Mouse (Mus musculus): ENCODE data around the gene Rxfp3. TPM values are rescaled to one million over a fixed set of nuclear protein-coding genes. Genes with fewer than 3 reads are reported as not detected.
A peak's percentile ranks its signal among the peaks of the same experiment; 100 is the strongest.
"Not testable (repeated sequence)": the region's sequence is repeated elsewhere in the genome, so short reads cannot be mapped to it uniquely, and the experiment has no call there.

Rxfp3 gene
- polyA plus RNA-seq, 1 experiment = not detected

GRCm38 (mm10) chr15:11003791-11004190 lies 34.0 kb downstream of the Rxfp3 start:
- H3K4me3 ChIP-seq (ENCODE audit: control insufficient read depth, low read depth, low read length) = no peak overlapping the region

GRCm38 (mm10) chr15:11000421-11000820 lies 37.4 kb downstream of the Rxfp3 start, which contains the start of gene Slc45a2:
Slc45a2 (plus strand) TSS chr15:11000721.
- Histone ChIP-seq H3K27ac (ENCODE audit: control insufficient read depth, insufficient read depth, low read depth, low read length) (no peak within 1 kb of the TSS), H3K4me3 (ENCODE audit: control insufficient read depth, low read depth, low read length) (peak within 1 kb of the TSS; percentile 1), H3K4me1 (ENCODE audit: control insufficient read depth, insufficient read depth, low read length) (peaks cover 5% of the 10 kb centered on the region), H3K27me3 (ENCODE audit: control insufficient read depth, insufficient read depth, low read length) (no peaks in the 10 kb centered on the region), H3K36me3 (ENCODE audit: control insufficient read depth, insufficient read depth, low read length) (no peaks in the 10 kb centered on the region)
- TF ChIP-seq CTCF (IDR thresholded peaks at IDR 0.05; ENCODE audit: control insufficient read depth, insufficient read depth, insufficient replicate concordance, low read depth, low read length) (no peak), POLR2A (IDR thresholded peaks at IDR 0.05; ENCODE audit: control insufficient read depth, low read depth, low read length) (no peak)

More at GRCm38 (mm10) chr15:11003791-11004190, 34.0 kb downstream of the Rxfp3 start:
- TF ChIP-seq CTCF (IDR thresholded peaks at IDR 0.05; ENCODE audit: control insufficient read depth, insufficient read depth, insufficient replicate concordance, low read depth, low read length) (no peak), POLR2A (IDR thresholded peaks at IDR 0.05; ENCODE audit: control insufficient read depth, low read depth, low read length) (no peak)
- Histone ChIP-seq H3K27ac (ENCODE audit: control insufficient read depth, insufficient read depth, low read depth, low read length) (no peak overlapping the region), H3K4me1 (ENCODE audit: control insufficient read depth, insufficient read depth, low read length) (peaks cover 5% of the 10 kb centered on the region), H3K27me3 (ENCODE audit: control insufficient read depth, insufficient read depth, low read length) (no peaks in the 10 kb centered on the region), H3K36me3 (ENCODE audit: control insufficient read depth, insufficient read depth, low read length) (no peaks in the 10 kb centered on the region)

GRCm38 (mm10) chr15:10999832-11000231 lies 38.0 kb downstream of the Rxfp3 start:
- Histone ChIP-seq H3K27me3 (ENCODE audit: control insufficient read depth, insufficient read depth, low read length) (no peaks in the 10 kb centered on the region), H3K4me1 (ENCODE audit: control insufficient read depth, insufficient read depth, low read length) (peaks cover 5% of the 10 kb centered on the region), H3K36me3 (ENCODE audit: control insufficient read depth, insufficient read depth, low read length) (no peaks in the 10 kb centered on the region), H3K27ac (ENCODE audit: control insufficient read depth, insufficient read depth, low read depth, low read length) (no peak overlapping the region), H3K4me3 (ENCODE audit: control insufficient read depth, low read depth, low read length) (no peak overlapping the region)
- TF ChIP-seq CTCF (IDR thresholded peaks at IDR 0.05; ENCODE audit: control insufficient read depth, insufficient read depth, insufficient replicate concordance, low read depth, low read length) = no peak
- no peak for TF ChIP-seq POLR2A (IDR thresholded peaks at IDR 0.05; ENCODE audit: control insufficient read depth, low read depth, low read length)

GRCm38 (mm10) chr15:10991566-10991965 lies 46.2 kb downstream of the Rxfp3 start:
- TF ChIP-seq POLR2A (IDR thresholded peaks at IDR 0.05; ENCODE audit: control insufficient read depth, low read depth, low read length) = no peak
- H3K4me3 ChIP-seq (ENCODE audit: control insufficient read depth, low read depth, low read length) = no peak overlapping the region
- H3K4me1 ChIP-seq (ENCODE audit: control insufficient read depth, insufficient read depth, low read length) = no peaks in the 10 kb centered on the region
- no peaks in the 10 kb centered on the region for H3K27me3 ChIP-seq (ENCODE audit: control insufficient read depth, insufficient read depth, low read length)
- H3K36me3 ChIP-seq (ENCODE audit: control insufficient read depth, insufficient read depth, low read length) = no peaks in the 10 kb centered on the region
- no peak overlapping the region for H3K27ac ChIP-seq (ENCODE audit: control insufficient read depth, insufficient read depth, low read depth, low read length)

- Histone ChIP-seq H3K36me3 (ENCODE audit: control insufficient read depth, insufficient read depth, low read length) (no peaks in the 10 kb centered on the region), H3K27me3 (ENCODE audit: control insufficient read depth, insufficient read depth, low read length) (no peaks in the 10 kb centered on the region), H3K4me3 (ENCODE audit: control insufficient read depth, low read depth, low read length) (no peak overlapping the region), H3K4me1 (ENCODE audit: control insufficient read depth, insufficient read depth, low read length) (no peaks in the 10 kb centered on the region), H3K27ac (ENCODE audit: control insufficient read depth, insufficient read depth, low read depth, low read length) (no peak overlapping the region)
- no peak for TF ChIP-seq CTCF (IDR thresholded peaks at IDR 0.05; ENCODE audit: control insufficient read depth, insufficient read depth, insufficient replicate concordance, low read depth, low read length)
- no peak for TF ChIP-seq POLR2A (IDR thresholded peaks at IDR 0.05; ENCODE audit: control insufficient read depth, low read depth, low read length)
Observed at GRCm38 (mm10) chr15:10990411-10990810, 47.4 kb downstream of the Rxfp3 start.

GRCm38 (mm10) chr15:10986477-10986876 lies 51.3 kb downstream of the Rxfp3 start:
- not testable (repeated sequence) for H3K27me3 ChIP-seq (ENCODE audit: control insufficient read depth, insufficient read depth, low read length); H3K36me3 ChIP-seq (ENCODE audit: control insufficient read depth, insufficient read depth, low read length); H3K4me3 ChIP-seq (ENCODE audit: control insufficient read depth, low read depth, low read length); H3K4me1 ChIP-seq (ENCODE audit: control insufficient read depth, insufficient read depth, low read length); H3K27ac ChIP-seq (ENCODE audit: control insufficient read depth, insufficient read depth, low read depth, low read length)

- Histone ChIP-seq H3K27me3 (ENCODE audit: control insufficient read depth, insufficient read depth, low read length) (no peaks in the 10 kb centered on the region), H3K4me3 (ENCODE audit: control insufficient read depth, low read depth, low read length) (no peak overlapping the region), H3K27ac (ENCODE audit: control insufficient read depth, insufficient read depth, low read depth, low read length) (no peak overlapping the region), H3K36me3 (ENCODE audit: control insufficient read depth, insufficient read depth, low read length) (no peaks in the 10 kb centered on the region), H3K4me1 (ENCODE audit: control insufficient read depth, insufficient read depth, low read length) (peaks cover 4% of the 10 kb centered on the region; the same call in 1 of the 2 replicates)
- TF ChIP-seq CTCF (IDR thresholded peaks at IDR 0.05; ENCODE audit: control insufficient read depth, insufficient read depth, insufficient replicate concordance, low read depth, low read length) (no peak), POLR2A (IDR thresholded peaks at IDR 0.05; ENCODE audit: control insufficient read depth, low read depth, low read length) (no peak)
Observed at GRCm38 (mm10) chr15:10985756-10986155, 52.0 kb downstream of the Rxfp3 start.

Other genes with a start within 250 kb of the Rxfp3 start
- 3.1 and 4.2 TPM in 2 replicates for gene C1qtnf3, start 85.7 kb downstream of the Rxfp3 start, polyA plus RNA-seq (2012; rRNA removed)
- gene Amacr, start 56.2 kb downstream of the Rxfp3 start, polyA plus RNA-seq (2012; rRNA removed) = 2.4 and 2.7 TPM in 2 replicates
- 0.07 and 0.28 TPM in 2 replicates for gene Slc45a2, start 37.3 kb downstream of the Rxfp3 start, polyA plus RNA-seq (2012; rRNA removed)
- 0.26 and 0.29 TPM in 2 replicates for gene Adamts12, start 26.8 kb upstream of the Rxfp3 start, polyA plus RNA-seq (2012; rRNA removed)